Mouse (Mus musculus): ENCODE data around the gene Arpp21. TPM values are rescaled to one million over a fixed set of nuclear protein-coding genes. Genes with fewer than 3 reads are reported as not detected.

Arpp21 gene
- total RNA-seq, 2 experiments from 2014 or later = 0.05 to 0.54 TPM

DNA sequence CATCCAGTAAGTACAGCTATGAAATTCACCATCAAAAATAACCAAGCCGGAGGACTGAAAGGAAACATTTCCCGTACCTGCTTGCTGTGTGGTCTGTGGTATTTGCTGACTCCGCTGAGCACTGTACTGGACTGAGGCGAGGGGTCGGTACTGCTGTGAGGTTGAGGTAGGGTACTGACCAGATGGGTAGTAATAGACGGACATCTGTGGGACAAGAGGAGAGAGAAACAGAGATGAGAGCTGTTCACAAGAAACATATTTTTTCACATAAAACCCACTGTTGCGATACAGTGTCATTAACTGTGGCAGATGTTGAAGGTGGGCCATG is 116.7 kb downstream of the Arpp21 start:
- ATAC-seq (replicated peaks; ENCODE audit: poor library complexity, severe bottlenecking) = no peak

DNA sequence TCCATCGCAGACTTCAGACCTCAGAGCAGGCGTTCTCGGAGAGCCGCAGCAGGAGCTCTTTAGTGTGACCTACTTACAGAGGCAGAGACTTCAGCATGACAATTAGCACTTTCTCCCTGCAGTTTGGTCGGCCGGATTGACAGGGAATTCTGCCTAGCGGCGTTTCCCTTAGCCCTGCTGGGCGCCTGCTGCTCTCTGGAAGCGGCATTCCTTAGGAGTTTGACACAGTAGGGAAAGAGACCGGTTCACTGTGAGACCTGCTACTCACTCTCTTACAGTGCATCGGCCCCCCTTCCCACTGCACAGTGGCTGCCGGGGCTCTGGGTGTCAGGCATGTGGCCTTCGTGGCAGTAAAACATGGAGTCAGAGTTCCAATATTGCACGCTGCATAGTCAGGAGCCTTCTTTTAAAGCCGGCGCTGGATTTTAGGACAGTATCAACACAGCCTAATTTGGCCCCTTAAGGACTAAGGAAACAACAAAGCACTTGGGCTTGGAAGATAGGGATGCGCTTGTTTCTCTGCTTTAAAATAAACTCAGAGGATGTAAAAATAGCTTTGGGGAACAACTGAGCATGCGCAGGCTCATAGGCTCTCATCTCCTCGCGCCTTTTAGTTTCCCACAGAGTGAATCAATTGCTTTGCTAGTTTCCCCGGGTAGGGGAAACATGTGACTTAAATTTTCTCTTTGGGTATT is 117.2 kb downstream of the Arpp21 start:
- ATAC-seq (replicated peaks; ENCODE audit: poor library complexity, severe bottlenecking) = no peak

DNA sequence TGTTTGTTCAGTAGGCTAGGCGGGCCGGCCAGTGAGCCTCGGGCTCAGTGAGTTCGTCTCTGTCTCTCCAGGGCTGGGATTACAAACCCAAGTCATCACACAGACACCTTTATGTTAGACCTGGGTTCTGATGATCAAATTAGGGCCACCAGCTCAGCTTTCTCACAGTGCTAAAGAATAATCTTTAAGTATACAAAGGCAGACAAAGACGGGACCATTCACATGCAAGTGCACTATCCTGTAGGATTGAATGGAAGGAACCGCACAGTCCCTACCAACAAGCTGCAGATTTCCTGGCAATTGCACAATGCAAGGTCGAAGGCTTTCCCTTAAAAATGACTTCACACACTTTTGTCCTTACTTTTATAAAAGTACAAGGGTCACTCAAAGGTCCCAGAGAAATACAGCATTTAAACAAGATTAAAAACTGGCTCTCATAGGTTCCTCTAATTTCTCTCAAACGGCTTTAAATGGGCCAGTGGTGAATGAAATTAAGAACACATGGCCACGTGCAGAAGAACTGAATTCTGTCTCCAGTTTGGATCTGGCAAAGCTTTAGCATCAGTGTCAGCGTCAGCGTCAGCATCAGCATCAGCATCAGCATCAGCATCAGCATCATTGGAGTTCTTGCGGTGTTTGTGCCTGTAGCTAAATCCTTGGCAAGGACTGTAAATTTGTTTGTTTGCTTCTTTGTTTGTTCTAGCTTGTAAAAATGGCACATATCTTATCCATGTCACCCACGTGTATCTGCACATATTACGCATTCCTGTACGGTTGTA is 117.9 kb downstream of the Arpp21 start:
- no peak for ATAC-seq (replicated peaks; ENCODE audit: poor library complexity, severe bottlenecking)

DNA sequence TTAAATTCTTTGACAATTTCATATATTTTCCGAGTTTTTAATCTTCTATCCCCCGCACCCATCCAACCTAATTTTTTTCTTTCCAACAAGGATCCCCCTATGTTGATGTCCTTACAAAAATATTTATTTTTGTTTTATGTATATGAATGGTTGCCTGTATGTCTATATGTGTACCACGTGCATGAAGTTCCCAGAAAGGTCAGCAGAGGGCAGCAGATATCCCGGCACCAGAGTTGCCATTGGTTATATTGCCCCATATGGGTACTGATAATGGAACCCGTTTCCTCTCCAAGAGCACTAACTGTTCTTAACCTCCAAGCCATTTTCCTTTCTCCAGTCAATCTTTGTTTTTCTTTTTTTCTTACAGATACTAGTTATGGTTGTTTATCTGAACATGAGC is 124.1 kb downstream of the Arpp21 start:
- peak; percentile 62; the same call in 1 of the 2 replicates for ATAC-seq (replicated peaks; ENCODE audit: poor library complexity, severe bottlenecking)

DNA sequence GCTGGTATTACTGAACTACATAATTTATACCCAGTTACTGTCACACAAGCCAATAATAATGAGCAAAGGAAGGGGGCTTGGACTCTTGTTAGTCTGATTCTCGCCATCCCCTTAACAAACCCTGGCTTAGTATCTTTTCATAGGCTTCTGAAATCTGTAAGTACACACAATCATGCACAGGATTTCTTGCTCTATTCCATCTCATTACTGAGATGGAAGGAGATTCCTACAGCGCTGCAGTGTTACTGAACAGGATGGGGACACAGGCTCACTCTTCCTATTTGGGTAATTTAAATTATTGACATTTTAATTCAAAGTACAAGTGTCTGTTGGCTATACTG is 132.9 kb downstream of the Arpp21 start:
- ATAC-seq (replicated peaks; ENCODE audit: poor library complexity, severe bottlenecking) = no peak

DNA sequence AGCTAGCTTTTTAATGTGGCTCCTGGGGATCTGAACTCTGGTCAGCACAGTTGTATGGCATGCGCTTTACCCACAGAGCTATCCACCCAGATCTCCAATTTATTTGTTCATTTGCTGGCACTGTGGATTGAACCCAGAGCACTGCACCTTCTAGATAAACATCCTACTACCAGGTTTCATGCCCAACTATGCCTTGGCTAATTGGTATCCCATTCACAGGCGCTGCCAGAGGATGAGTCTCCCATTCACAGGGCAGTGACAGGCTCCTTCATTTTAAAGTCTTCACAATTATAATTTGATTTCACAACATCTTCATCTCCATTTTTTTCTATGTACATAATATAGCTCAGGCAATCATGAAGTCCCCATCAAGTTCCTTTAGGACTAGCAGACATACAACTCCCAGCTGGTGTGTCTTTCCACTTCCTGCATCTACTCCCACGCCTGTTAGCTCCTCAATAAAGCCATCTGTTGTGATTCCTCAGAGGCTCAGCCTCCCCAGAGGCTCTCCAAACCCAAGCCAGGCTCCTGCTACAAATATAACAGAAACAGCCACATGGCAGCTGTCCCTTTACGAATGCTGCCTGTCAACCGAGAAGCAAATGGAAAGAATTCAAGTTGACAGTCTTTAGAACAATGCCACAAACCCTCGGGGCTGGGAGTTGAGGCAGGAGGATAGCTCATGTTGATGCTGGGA is 133.4 kb downstream of the Arpp21 start:
- ATAC-seq (replicated peaks; ENCODE audit: poor library complexity, severe bottlenecking) = no peak

DNA sequence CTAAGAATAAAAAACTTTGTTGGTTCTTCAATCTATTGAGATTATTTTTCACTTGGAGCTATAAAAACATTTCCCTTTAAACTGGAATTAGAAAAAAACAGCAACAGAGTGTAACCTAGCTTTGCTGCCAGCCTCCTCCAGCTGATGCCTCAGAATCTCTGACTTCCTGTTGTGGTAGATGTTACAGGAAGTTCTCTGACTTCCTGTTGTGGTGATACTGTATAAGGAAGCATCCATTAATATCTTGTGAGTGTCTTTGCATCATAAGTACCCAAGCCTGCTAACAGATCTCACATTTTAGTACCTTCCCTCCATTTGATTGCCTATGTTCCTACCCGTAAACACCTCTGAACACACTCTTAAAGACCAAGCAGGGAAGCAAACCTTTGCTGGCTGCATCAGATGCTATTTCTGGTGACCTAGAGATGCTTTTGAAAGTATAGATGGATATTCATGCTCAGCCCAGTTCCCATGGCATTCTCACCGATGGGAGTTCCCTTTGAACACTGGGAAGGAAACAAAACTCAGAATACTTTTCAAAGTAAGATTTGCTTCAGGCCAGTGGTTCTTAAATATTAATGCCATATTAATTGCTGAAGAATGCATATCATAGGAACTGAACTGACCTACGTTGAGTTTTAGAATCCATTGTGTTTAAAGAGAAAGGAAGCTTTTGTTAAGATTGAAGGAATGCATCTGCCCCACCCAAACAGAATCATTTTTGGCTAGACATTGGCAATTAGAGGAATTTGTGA is 134.7 kb downstream of the Arpp21 start:
- peak; percentile 93 for ATAC-seq (replicated peaks; ENCODE audit: poor library complexity, severe bottlenecking)

DNA sequence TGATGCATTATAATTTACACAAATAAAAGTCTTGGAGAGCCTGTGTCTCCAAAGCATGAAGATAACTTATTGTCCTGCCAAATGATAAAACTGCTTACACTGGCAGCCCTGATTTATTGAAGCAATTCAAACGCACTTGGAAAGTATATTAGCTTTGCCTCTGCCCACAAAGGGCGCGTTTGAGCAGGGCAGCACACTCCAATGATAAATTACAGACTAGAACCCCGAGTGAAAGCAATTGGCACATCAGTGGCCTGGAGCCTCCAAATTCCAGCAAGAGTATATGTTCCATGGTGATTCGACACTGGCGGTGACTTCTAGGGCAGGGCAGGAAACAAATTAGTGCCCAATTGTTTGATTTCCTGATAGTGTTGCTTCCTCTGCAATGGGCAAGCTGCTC is 137.5 kb downstream of the Arpp21 start:
- ATAC-seq (replicated peaks; ENCODE audit: poor library complexity, severe bottlenecking) = no peak

DNA sequence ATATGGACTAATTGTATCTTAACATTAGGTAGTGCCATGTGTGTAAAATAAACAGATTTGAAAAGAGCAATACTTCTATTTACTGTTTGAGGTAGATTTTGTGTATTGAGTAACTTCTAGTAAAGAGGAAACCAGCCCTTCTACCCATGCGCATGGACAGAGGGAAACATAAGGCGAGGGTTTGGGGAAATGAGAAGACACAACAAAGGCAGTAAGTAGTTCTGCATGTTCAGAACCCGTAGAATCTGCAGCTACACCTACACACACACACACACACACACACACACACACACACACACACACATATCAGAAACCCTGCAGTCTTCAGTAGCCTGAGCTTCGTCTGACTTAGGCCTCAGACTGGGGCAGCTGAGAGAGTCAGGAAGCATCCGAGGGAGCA is 140.0 kb downstream of the Arpp21 start:
- peak; percentile 75 for ATAC-seq (replicated peaks; ENCODE audit: poor library complexity, severe bottlenecking)

DNA sequence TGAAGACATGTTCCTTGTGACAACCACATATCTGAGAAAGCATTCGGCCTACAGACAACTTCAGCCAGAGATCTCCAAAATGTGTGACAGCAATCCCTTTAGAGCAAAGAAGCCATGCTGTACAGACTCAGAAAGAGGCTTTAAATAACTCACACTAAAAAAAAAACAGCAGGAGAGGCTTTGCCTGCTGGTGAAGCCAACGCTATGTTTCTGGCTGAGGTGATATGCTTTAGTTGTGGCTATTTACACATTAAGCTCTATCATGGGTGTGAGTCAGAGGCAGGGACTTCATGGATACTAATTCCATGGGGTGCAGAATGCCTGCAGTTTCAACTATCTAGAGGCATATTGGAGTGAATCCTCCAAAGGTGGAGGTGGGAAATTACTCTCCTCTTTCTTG is 140.5 kb downstream of the Arpp21 start:
- no peak for ATAC-seq (replicated peaks; ENCODE audit: poor library complexity, severe bottlenecking)

DNA sequence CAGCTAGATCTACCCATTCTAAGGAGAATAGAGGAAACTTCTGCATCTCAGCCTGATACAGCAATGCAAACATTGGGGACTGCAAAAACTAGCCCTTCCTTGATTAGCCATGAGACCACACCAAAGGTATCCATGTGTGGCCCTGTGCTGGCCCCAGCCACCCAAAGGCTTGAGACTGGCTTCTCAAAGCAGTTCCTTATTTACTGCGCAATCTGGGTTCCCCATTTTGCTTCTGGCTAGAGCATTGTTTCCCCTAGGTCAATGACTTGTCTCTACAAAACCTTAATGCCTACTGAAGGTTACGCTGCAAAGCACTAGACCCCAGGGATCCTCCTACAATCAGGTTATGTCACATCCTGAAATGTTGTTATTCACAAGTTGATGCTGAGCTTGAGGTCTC is 156.8 kb downstream of the Arpp21 start:
- peak; percentile 50; the same call in 1 of the 2 replicates for ATAC-seq (replicated peaks; ENCODE audit: poor library complexity, severe bottlenecking)

DNA sequence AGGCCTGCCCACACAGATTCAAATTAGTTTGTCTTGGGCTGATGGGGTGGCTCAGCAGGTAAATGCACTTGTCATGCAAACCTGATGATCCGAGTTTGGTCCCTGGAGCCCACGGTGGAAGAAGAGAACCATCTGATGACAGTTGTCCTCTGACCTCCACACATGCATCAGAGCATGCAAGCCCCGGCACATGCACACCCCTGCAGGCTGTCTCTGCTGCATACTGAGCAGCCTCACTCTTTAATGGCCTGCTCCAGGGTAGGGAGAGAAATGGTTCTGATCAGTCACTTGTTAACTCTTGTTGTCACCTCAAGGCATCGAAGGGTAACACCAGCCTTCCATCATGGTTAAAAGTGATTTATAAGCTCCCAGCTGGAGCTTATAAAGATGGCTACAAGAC is 157.3 kb downstream of the Arpp21 start:
- ATAC-seq (replicated peaks; ENCODE audit: poor library complexity, severe bottlenecking) = no peak

DNA sequence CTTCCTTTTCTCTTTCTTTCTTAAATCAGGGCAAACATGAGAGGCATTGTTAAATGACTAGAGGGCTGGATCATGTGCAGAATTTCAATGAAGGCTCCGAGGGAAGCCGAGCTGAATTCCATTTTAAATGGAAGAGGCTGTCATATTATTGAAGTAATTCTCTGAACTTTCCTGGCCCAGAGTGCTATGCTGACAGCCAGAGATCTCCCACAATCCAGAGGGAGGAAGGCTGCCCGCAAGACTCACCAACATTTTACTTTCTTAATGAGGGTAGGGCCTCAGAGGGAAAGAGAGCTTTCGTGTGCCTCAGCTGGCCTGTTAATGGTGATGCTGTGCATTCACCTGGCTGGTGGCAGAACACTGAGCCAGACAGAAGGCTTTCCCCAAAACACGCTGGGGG is 160.5 kb downstream of the Arpp21 start:
- ATAC-seq (replicated peaks; ENCODE audit: poor library complexity, severe bottlenecking) = no peak

DNA sequence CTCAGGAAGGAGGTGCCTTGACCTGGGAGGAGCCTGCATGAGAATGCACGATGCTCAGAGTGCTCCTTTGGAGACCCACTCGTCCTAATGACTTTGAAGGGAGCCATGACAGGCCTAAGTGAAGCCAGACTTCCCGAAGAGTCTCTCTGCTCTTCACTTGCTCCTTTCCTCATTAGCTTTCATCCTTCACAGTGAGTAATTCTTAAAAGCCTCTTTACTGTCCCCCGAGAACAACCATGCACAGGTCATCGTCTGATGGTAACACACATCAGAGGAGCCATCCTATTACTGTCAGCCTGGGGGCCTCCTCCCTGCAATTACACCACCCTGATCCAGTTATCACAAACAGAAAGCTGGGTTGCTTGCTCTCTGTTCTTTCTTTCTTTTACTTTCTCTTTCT is 160.9 kb downstream of the Arpp21 start:
- ATAC-seq (replicated peaks; ENCODE audit: poor library complexity, severe bottlenecking) = no peak

DNA sequence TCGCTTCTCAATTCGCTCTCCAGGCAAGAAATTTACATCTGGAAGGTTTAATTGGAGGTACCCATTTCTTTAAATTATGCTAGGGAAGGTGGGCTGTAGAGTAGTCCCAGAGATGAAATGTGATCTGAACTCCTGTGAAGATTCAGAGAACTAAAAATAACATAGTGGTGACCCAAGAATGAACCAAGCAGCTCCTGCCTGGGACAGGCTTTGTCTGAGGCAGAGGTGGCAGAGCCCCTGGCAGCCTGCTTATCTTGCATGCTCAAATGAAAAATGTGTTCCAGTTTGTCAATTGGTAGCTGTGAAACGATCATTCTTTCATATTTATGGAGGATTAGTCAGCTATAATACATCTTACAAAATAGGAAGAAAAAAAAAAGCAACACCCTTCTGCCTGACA is 164.4 kb downstream of the Arpp21 start:
- ATAC-seq (replicated peaks; ENCODE audit: poor library complexity, severe bottlenecking) = no peak

DNA sequence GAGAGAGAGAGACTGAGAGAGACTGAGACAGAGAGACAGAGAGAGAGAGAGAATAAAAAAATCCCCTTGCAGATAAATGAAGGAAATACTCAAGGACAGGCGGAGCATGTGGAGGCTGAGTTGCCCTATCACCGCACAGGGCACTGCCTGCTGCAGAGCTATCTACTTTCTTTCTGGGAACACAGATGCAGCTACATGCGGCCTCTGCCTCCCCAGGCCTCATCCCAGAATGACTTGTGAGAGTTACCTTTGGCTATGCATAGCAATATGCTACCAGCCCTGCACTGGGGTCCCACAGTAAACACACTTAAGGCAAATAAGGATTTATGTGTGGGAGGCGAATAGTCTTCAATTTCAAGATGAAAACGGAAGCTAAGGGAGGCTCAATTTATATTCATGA is 164.8 kb downstream of the Arpp21 start:
- ATAC-seq (replicated peaks; ENCODE audit: poor library complexity, severe bottlenecking) = no peak

DNA sequence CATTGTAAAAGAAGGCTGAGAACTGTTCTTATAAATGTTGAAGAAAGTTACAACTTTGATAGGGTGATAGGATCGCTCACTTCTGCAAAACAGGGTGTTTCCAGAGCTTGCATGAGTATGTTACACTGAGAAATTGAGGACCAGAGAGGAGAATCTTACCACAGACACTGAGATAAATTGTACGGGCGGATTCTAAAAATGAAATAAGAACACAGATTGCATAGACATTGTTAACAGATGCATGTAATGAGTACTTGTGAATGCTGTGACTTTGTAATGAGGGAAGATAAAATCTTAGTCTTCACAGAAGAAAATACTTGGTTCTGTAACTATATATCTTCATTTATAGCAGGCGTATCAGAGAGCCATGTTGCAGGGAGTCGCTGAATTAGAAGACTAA is 167.5 kb downstream of the Arpp21 start:
- no peak for ATAC-seq (replicated peaks; ENCODE audit: poor library complexity, severe bottlenecking)

DNA sequence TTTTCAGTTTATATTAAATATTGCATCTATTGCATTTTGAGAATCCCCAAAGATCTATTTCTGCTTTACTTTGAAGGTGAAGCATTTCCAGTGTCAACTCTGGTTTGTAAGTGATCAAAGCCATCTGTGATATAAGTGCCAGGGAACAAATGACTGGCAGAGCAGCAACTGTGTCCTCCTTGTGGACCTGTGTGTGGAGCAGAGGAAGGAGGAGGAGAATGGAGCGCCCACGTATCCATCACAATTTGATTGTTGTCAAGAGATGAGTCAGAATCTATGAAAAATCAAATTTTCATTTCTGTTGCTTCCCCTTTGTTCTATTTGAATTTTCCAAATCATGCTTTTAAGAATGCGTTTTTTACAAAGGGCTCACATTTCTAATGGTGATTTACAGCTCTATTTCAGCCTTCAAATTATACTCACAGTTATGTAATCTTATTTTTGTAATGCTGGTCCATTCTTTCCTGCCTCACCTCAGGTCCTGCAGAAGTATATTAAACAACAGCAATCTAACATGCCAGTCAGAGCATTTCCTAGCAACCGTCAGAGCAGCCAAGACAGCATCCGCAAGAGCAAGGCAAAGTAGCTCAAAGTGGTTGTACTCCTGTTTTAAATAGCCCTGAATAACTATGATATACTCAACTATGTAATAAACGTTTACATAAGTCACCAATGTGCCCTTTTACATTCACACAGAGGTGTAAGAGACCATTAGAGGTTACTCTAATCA is 174.9 kb downstream of the Arpp21 start:
- no peak for ATAC-seq (replicated peaks; ENCODE audit: poor library complexity, severe bottlenecking)

DNA sequence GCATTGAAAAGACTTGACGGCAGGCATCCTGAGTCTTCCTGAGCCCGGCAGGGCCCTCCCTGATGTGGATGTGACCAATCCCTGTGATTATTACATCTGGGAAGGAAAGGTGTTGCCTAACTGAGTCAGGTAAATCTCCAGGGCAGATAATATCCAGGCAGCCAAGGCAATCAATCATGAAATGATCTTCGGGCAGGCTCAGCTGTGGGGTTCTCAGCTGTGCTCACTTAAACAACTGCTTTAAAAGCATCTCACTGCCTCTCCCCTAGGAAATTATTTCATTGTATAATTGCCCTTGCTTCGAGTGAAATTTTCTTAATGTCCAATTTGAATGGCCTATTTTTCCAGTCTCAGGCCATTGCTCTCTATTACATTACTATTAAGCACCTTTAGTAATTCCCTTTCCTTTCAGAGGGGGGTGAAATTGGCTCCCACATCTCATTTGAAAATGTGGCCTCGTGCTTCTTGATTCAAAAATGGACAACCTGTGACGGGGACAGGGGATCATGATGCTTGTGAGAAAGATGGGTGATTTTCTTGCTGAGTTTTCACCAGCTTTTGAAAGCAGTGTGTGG is 180.8 kb downstream of the Arpp21 start:
- ATAC-seq (replicated peaks; ENCODE audit: poor library complexity, severe bottlenecking) = no peak

DNA sequence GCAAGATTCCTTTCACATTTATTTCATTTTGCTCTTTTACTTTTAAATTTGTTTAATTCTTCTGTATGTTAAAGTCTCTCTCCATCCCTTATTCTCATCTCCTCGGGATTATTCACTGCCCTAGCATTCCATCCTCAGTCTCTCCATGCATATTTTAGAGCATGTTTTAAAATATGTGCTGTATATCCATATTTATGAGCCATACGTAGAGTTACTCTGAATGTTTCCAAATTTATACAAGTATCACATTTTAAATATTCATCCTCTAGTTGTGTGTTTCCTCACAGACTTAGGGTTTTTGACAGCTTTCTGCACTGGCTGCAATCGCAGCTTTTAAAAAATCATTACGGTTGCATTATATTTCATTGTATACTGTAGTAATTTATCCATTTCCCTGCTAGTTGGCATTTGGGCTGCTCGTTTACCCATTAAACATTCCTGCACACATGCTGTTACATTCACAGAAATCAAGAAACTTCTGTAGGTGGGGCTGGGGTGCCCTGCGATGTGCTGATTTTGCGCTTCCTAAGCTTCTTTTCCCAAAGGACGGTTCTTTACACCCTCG is 187.8 kb downstream of the Arpp21 start:
- ATAC-seq (replicated peaks; ENCODE audit: poor library complexity, severe bottlenecking) = no peak

Measured in granulocyte monocyte progenitor cell, adult 5-6 weeks (primary cell).